Mouse (Mus musculus) kidney, adult 2 months (tissue): ENCODE results near the gene Phlda2. TPM values are rescaled to one million over a fixed set of nuclear protein-coding genes. Genes with fewer than 3 reads are reported as not detected.

Source experiments
- DNase-seq: peaks from one replicate; pipeline ENCODE4 v3.0.0; 2021
- H3K27ac ChIP-seq: fragments of 200-500 bp; 2 replicates; pipeline ENCODE4 v1.5.1; 2012; ENCODE audit warnings: low read depth, low read length, control low read depth, inconsistent platforms; ENCODE audit not compliant: insufficient read depth
- H3K27me3 ChIP-seq: fragments of 200-500 bp; replicated peaks from 2 replicates; pipeline ENCODE4 v1.6.1; 2012; ENCODE audit warnings: mild to moderate bottlenecking, moderate library complexity, low read length, inconsistent platforms; ENCODE audit not compliant: control insufficient read depth, insufficient read depth
- H3K36me3 ChIP-seq: fragments of 200-500 bp; 2 replicates; pipeline ENCODE4 v1.6.1; 2012; ENCODE audit warnings: mild to moderate bottlenecking, moderate library complexity, low read length, inconsistent platforms; ENCODE audit not compliant: control insufficient read depth, insufficient read depth
- H3K4me1 ChIP-seq: fragments of 200-500 bp; 2 replicates; pipeline ENCODE4 v1.6.1; 2011; ENCODE audit warnings: low read length; ENCODE audit not compliant: control insufficient read depth, insufficient read depth
- H3K4me3 ChIP-seq: fragments of 200-500 bp; 2 replicates; pipeline ENCODE4 v1.5.1; 2011; ENCODE audit warnings: mild to moderate bottlenecking, low read depth, low read length, control low read depth; ENCODE audit not compliant: insufficient read depth
- CTCF ChIP-seq: fragments of 200-500 bp; conservative IDR thresholded peaks from 2 replicates; pipeline ENCODE4 v1.5.1; 2011; ENCODE audit warnings: low read depth, mild to moderate bottlenecking, control low read depth, low read length, moderate library complexity, mixed read lengths; ENCODE audit not compliant: insufficient read depth, insufficient read length
- POLR2A ChIP-seq: fragments of 200-500 bp; IDR thresholded peaks from one replicate; pipeline ENCODE4 v1.6.1; 2011; ENCODE audit warnings: low read depth, low read length, control low read depth
- WGBS: fragments of 180-500 bp; shearing (Covaris S2); methylation state at CpG from one replicate; pipeline ENCODE4 v1.1.7; 2018; 5-methylcytosine and 5-hydroxymethylcytosine counted together
- polyA plus RNA-seq: library from polyadenylated mRNA; depleted of rRNA; stranded (reverse); fragments of >200 nt; gene quantifications from 2 replicates; pipeline ENCODE4 v1.2.3, GENCODE M21; 2012

Phlda2 gene
- polyA plus RNA-seq, 1 experiment, result 46.6 TPM

DNA sequence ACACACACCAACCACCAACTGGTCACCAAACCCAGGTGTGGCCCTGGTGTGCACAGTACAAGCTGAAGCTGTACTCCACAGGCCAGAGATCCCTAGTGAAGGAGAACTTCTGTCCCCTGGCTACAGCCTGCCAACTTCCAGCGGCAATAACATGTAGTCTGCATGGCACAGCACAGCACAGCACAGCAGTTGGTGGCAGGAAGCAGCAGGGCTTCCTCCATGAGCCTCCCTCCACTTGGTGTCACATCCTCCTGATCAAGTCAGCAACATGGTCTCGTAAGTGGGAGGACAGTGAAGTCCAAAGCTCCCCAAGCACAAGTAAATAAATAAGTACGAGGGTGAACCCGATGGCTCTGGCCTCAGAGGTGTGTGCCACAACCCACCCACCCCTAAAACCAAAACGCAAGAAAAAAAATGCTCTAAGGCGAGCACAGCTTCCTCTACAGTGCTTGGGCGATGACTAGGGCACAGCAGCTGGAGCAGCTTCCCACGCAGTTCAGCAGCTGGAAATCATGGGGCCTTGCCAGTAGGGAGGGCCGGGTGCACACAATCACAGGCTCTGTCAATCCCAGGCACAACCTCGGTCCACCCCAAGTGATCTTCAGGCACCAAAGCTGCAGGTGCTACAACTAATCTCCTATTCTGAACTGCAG, 10.9 kb upstream of the Phlda2 start:
- H3K4me1 ChIP-seq, result 0 out of 2 replicates have a peak, but pooled peaks cover 6% of the 10 kb centered on the region
- H3K4me3 ChIP-seq, result no peak overlapping the region
- DNase-seq, result no peak
- TF ChIP-seq CTCF, result no peak
- no peak for TF ChIP-seq POLR2A
- no peaks in the 10 kb centered on the region for H3K27me3 ChIP-seq
- no peaks in the 10 kb centered on the region; the same call in 1 of the 2 replicates for H3K36me3 ChIP-seq
- 81% methylated on average over 10 of the region's 10 CpGs for WGBS
- no peak overlapping the region for H3K27ac ChIP-seq

DNA sequence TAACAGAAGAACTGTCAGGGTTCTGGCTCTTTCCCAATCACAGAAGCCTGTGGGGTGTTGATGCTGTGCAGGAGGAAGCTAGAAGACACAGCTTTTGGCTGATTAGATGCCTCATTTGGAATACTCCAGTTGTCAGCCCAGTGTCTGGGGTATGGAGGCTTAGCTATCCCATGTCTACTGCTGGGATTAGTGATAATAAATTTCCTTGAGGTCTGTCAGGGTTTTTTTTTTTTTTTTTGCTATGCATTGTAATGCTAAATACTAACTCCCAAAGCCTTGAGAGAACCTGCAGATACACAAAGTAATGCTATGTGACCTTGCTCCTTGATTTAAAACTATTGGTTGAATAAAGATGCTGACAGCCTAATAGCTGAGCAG, 8.4 kb upstream of the Phlda2 start:
- TF ChIP-seq POLR2A (no peak), CTCF (no peak)
- no peak overlapping the region for H3K27ac ChIP-seq
- H3K27me3 ChIP-seq, result no peaks in the 10 kb centered on the region
- 0 out of 2 replicates have a peak, but pooled peaks cover 6% of the 10 kb centered on the region for H3K4me1 ChIP-seq
- no peak overlapping the region for H3K4me3 ChIP-seq
- DNase-seq, result no peak
- H3K36me3 ChIP-seq, result no peaks in the 10 kb centered on the region; the same call in 1 of the 2 replicates

DNA sequence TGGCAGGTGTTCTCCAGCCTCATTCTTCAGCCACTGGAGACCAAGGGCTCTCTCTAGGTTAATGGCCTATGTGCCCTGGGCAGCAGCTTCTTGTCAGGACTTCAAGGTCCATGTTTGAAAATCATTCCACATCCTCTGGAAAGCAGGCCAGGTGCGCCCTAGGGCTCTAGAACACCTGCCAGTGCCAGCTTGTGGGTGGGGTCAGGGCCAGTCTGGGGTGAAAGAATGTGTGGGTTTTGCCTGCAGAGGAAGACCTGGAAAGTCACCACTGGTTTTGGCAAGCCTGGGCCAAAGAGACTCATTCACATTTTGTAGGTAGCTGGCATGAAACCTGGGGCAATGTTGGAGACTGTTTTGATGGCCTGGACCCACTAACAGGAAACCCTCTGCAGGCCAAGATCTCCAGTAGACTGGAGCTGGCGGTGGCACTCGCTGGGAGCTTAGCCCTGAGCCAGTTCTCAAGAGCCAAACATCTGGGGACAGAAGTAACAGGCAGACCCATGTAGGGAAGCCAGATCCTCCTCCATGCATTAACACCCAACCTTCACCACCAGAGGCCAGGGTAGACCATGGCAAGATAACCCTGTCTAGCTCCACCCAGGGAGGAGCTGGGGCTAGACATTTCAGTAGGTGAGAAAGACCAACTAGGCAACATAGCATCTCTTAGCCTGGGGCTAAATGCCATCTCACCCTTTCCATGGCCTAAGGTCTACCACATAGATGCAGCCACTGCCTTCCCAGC, 7.8 kb upstream of the Phlda2 start:
- Histone ChIP-seq H3K27me3 (no peaks in the 10 kb centered on the region), H3K27ac (no peak overlapping the region), H3K4me1 (0 out of 2 replicates have a peak, but pooled peaks cover 6% of the 10 kb centered on the region), H3K36me3 (no peaks in the 10 kb centered on the region; the same call in 1 of the 2 replicates), H3K4me3 (no peak overlapping the region)
- peak; percentile 73 for DNase-seq
- TF ChIP-seq CTCF (no peak), POLR2A (no peak)
- WGBS, result 67% methylated on average over 3 of the region's 3 CpGs

DNA sequence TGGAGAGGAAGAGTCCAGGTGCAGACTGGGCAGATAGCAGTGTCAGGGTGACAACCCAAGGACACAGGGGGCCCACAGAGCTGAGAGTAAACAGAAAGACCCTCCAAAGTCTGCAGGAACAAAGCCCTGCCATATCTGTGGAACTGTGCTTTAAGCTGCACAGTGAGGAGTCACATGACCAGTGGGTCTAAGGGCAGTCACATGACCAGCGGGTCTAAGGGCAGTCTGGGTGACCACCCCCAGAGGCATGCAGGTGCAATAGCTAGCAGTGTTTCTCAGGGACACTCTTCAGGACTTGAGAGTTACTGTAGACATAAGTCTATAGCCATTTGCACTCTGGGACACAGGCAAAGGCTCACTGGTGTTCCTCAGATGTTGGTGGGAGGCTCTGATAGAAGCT, 6.6 kb upstream of the Phlda2 start:
- H3K4me1 ChIP-seq, result 0 out of 2 replicates have a peak, but pooled peaks cover 6% of the 10 kb centered on the region
- no peak overlapping the region for H3K27ac ChIP-seq
- DNase-seq, result peak; percentile 63
- no peak overlapping the region for H3K4me3 ChIP-seq
- H3K27me3 ChIP-seq, result no peaks in the 10 kb centered on the region
- H3K36me3 ChIP-seq, result no peaks in the 10 kb centered on the region
- 56% methylated on average over 1 of the region's 1 CpGs for WGBS
- TF ChIP-seq POLR2A (no peak), CTCF (no peak)

DNA sequence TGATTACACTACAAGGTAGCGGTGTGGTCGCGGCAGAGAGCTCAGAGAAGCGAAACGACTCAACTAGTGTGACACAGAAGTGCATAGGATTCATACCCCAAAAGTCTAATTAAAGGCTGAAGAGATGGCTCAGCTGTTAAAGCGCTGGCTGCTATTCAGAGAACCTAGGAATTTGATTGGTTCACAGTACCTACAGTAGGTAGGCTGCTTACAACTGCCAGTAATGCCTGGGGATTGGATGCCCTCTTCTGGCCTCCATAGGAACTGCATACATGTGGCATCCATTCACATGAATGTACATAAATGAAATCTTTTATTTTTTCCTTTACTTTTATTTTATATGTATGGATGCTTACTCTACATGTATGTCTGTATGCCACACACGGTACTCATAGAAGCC, 3.7 kb upstream of the Phlda2 start:
- DNase-seq, result peak; percentile 81
- no peaks in the 10 kb centered on the region for H3K36me3 ChIP-seq
- H3K27ac ChIP-seq, result no peak overlapping the region
- 0 out of 2 replicates have a peak, but pooled peaks cover 9% of the 10 kb centered on the region for H3K4me1 ChIP-seq
- H3K27me3 ChIP-seq, result no peaks in the 10 kb centered on the region
- whole genome bisulfite sequencing, result 39% methylated on average over 7 of the region's 7 CpGs
- TF ChIP-seq CTCF, result peak; percentile 85
- no peak for TF ChIP-seq POLR2A
- no peak overlapping the region for H3K4me3 ChIP-seq

DNA sequence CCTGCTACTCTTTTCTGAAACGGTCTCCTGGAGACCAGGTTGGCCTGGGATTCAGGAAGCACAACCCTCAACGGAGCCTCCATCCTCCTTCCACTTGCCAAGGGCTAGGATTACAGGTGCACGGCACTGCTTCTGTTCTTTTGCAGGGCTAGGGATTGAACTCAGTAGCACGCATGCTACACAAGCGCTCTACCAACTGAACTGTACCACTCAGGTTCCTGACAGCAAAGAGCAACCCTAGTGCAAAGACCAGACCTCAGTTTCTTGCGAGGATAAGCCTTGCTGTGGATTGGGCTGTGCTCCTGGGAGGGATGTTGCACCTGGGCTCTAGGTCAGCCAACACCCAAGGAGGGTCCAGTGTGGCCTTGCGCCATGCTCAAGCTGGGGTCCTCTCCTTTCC, 3.3 kb upstream of the Phlda2 start:
- no peak for DNase-seq
- no peak overlapping the region for H3K4me3 ChIP-seq
- H3K27ac ChIP-seq, result no peak overlapping the region
- H3K27me3 ChIP-seq, result no peaks in the 10 kb centered on the region
- TF ChIP-seq POLR2A, result no peak
- no peak for TF ChIP-seq CTCF
- 67% methylated on average over 7 of the region's 7 CpGs for WGBS
- 0 out of 2 replicates have a peak, but pooled peaks cover 9% of the 10 kb centered on the region for H3K4me1 ChIP-seq
- H3K36me3 ChIP-seq, result no peaks in the 10 kb centered on the region

DNA sequence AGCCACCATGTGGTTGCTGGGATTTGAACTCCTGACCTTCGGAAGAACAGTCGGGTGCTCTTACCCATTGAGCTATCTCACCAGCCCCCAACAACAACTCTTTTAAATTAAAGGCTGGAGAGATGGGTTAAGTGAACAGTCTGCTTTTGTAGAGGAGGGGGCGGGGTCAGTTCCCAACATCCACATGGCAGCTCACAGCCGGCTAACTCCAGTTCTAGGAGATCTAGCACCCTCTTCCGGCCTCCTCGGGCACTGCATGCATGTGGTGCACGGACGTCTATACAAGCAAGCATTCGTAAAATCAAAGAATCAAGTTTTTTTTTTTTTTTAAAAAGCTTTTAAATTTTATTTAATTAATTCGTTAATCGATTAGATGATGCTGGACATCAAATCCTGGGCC, 2.9 kb upstream of the Phlda2 start:
- Histone ChIP-seq H3K36me3 (no peaks in the 10 kb centered on the region), H3K4me1 (0 out of 2 replicates have a peak, but pooled peaks cover 9% of the 10 kb centered on the region), H3K27me3 (no peaks in the 10 kb centered on the region), H3K27ac (no peak overlapping the region), H3K4me3 (no peak overlapping the region)
- TF ChIP-seq CTCF (peak; percentile 76), POLR2A (no peak)
- 31% methylated on average over 11 of the region's 11 CpGs for WGBS
- peak; percentile 90 for DNase-seq
